Mouse (Mus musculus) urinary bladder, postnatal 36 days (tissue): ENCODE data around the gene 4930402F06Rik.
A peak's percentile ranks its signal among the peaks of the same experiment; 100 is the strongest.

Experiments used
- DNase-seq, 2 experiments: peaks; one replicate each; pipeline ENCODE4 v3.0.0; 2022; ENCODE audit warnings: low spot score in 2 of 2, mixed read lengths in 1 of 2

4930402F06Rik gene

GRCm38 (mm10) chr2:35342605-35343004 lies 54.4 kb downstream of the 4930402F06Rik start:
- no peak for DNase-seq

GRCm38 (mm10) chr2:35338707-35339106 lies 58.3 kb downstream of the 4930402F06Rik start:
- DNase-seq = peak in 1 of 2 experiments; percentile 75

- no peak for DNase-seq
Observed at GRCm38 (mm10) chr2:35338036-35338435, 58.9 kb downstream of the 4930402F06Rik start.

GRCm38 (mm10) chr2:35337419-35337818 lies 59.6 kb downstream of the 4930402F06Rik start:
- DNase-seq = peak in 1 of 2 experiments; percentile 23

GRCm38 (mm10) chr2:35336388-35337280 lies 60.3 kb downstream of the 4930402F06Rik start, which contains the start of gene Stom:
Gene Stom (minus strand): TSS chr2:35336976.
- DNase-seq = peak; percentile 99 to 100

DNA sequence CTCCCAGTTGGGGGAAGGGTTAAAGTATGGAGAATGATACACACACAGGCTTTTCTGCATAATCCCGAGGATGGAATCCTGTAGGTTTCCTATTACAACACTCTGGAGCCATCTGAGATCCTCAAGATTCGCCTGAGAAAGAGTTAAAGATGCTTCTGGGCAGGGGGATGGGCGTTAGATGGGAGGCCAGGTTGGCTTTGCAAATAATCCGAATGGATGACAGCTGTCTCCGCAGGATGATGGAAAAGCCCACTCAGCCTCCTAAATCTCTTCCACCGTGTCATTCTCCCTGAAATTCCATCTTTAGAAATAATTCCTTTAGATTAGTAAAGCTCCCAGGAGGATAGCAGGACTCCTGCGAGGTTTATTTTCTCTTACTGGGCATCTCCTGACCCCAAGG lies 61.4 kb downstream of the 4930402F06Rik start:
- no peak for DNase-seq

DNA sequence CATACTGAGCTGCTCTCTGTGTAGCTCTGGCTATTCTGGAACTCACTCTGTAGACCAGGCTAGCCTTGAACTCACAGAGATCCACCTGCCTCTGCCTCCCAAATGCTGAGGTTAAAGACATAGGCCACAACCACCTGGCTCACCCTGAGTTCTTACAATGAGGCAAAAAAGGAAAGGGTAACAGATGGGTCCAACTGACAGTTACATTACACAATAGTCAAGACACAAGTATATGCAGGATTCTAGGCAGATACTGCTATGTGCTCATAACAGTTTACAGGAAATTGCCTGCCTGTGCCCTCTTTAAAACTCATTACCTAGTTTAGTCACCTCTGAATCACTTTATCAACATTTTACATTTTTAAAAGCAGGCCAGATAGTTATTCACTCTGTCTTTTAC lies 63.3 kb downstream of the 4930402F06Rik start:
- no peak for DNase-seq

DNA sequence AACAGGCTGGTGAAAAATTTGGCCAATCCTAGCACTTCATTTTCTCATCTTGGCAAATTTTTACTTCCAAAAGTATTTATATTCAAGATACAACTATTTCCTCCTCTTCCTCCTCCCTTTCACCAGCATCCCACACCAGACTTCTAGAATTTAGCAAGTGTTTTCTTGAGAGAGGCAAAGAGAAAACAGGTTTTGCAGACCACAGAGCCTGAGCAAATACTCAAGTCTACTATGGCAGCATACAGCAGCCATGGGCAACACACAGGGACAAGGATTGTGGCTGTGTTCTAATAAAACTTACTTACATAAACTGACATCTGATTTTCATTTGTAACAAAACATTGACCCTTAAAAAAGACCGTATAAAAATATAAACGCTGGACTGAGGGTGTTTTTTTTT lies 65.8 kb downstream of the 4930402F06Rik start:
- DNase-seq = no peak

GRCm38 (mm10) chr2:35329061-35329460 lies 67.9 kb downstream of the 4930402F06Rik start:
- DNase-seq = no peak

DNA sequence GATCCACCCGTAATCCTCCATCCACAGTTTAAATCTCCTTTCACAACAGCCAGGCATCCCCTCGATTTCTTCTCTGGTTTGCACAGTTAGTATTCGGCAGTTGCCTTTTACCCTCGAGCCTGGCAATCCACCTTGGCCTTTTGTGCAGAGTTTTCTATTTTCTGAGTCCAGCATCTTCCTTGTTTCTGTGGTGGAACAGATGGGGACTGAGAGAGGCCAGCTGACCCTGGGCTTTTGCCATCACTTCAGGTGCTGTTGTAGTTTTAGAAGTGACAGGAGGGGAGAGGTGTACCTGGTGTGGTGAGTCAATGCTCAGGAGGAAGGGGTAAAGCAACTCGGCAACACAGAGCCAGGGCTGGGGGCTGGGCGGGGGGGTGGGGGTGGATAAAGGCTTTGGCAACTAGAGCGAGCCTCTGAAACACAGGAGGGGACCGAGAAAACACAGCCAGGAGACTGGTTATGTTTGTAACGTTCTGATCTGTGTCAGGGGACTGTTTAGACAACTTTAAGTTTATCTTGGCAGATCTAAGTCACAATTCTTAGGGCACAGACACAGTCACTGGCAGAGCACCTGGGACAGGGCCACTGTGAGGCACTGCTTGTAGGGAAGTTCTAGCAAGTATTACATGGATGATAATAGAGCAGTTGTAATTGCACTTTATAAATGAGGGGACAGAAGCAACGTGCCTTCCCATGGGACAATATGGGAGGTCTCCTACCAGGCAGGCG lies 68.7 kb downstream of the 4930402F06Rik start:
- no peak for DNase-seq

- no peak for DNase-seq
Observed at GRCm38 (mm10) chr2:35327583-35327982, 69.4 kb downstream of the 4930402F06Rik start.

- no peak for DNase-seq
Observed at GRCm38 (mm10) chr2:35326931-35327330, 70.0 kb downstream of the 4930402F06Rik start.

GRCm38 (mm10) chr2:35325930-35326329 lies 71.0 kb downstream of the 4930402F06Rik start:
- no peak for DNase-seq
